Mouse (Mus musculus): Measurements from ENCODE around the gene Hcn1. TPM values are rescaled to one million over a fixed set of nuclear protein-coding genes. Genes with fewer than 3 reads are reported as not detected.

Hcn1 gene
- total and polyA plus RNA-seq, 3 experiments = not detected

GRCm38 (mm10) chr13:117838264-117838663, 236.1 kb downstream of the Hcn1 start:
- H3K9me3 ChIP-seq (replicated peaks; ENCODE audit: insufficient read depth, low read length) = no peaks in the 10 kb centered on the region
- DNase-seq (ENCODE audit: low read depth, low spot score) = no peak
- H3K9ac ChIP-seq (ENCODE audit: control insufficient read depth, low read depth, low read length, poor library complexity, severe bottlenecking) = no peak overlapping the region
- no peak overlapping the region for H3K4me3 ChIP-seq (ENCODE audit: control insufficient read depth in 1 of 2, insufficient read depth in 1 of 2, low read depth in 2 of 2, low read length in 2 of 2)
- TF ChIP-seq MYC (IDR thresholded peaks at IDR 0.05; ENCODE audit: low read depth, low read length) (no peak), HCFC1 (IDR thresholded peaks at IDR 0.05; ENCODE audit: low read depth, low read length) (no peak), POLR2AphosphoS5 (IDR thresholded peaks at IDR 0.05; ENCODE audit: borderline replicate concordance, low read depth, low read length) (no peak), SMC3 (IDR thresholded peaks at IDR 0.05; ENCODE audit: low read depth, low read length) (no peak), JUND (IDR thresholded peaks at IDR 0.05; ENCODE audit: low read depth, low read length) (no peak), ZKSCAN1 (IDR thresholded peaks at IDR 0.05; ENCODE audit: low read depth, low read length) (no peak), ELF1 (IDR thresholded peaks at IDR 0.05; ENCODE audit: low read depth, low read length) (no peak), RAD21 (IDR thresholded peaks at IDR 0.05; ENCODE audit: low read depth, low read length) (no peak), CTCF (IDR thresholded peaks at IDR 0.05 in 2 of 3, conservative IDR thresholded peaks at IDR 0.05 in 1 of 3; ENCODE audit: control insufficient read depth in 1 of 3, insufficient read depth in 1 of 3, low read depth in 2 of 3, low read length in 3 of 3, poor library complexity in 1 of 3, severe bottlenecking in 1 of 3) (no peak), MYB (IDR thresholded peaks at IDR 0.05; ENCODE audit: low read depth, low read length) (no peak), RCOR1 (IDR thresholded peaks at IDR 0.05; ENCODE audit: low read depth, low read length) (no peak)
- H3K4me1 ChIP-seq (ENCODE audit: control insufficient read depth in 1 of 2, insufficient read depth in 2 of 2, low read length in 2 of 2) = no peaks in the 10 kb centered on the region
- no peaks in the 10 kb centered on the region for H3K27me3 ChIP-seq (ENCODE audit: control insufficient read depth in 1 of 2, insufficient read depth in 2 of 2, low read length in 2 of 2)
- no peak overlapping the region for H3K27ac ChIP-seq (ENCODE audit: control insufficient read depth, low read depth, low read length)
- no peaks in the 10 kb centered on the region for H3K79me2 ChIP-seq (ENCODE audit: control insufficient read depth, insufficient read depth, low read length, poor library complexity)
- H3K36me3 ChIP-seq (ENCODE audit: control insufficient read depth in 1 of 2, insufficient read depth in 2 of 2, low read length in 2 of 2) = no peaks in the 10 kb centered on the region

DNA sequence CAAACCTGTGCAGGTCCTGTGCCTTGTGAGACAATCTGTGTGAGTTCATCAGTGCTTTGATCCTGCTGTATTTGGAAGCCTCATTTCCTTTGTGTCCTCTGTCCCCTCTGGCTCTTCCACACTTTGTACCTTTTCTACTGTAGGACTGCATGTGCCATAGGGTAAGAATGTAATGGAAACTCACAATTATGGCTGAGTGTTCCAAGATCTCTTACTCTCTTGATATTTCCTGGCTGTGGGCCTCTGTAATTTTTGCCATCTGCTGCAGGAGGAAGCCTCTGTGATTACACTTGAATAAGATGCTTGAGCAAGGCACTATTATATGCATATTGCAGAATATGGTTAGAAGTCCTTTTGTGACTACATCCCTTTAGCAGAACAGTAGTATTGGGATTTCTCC, 240.2 kb downstream of the Hcn1 start:
- Histone ChIP-seq H3K79me2 (ENCODE audit: control insufficient read depth, insufficient read depth, low read length, poor library complexity) (no peaks in the 10 kb centered on the region), H3K9me3 (replicated peaks; ENCODE audit: insufficient read depth, low read length) (no peaks in the 10 kb centered on the region), H3K4me3 (ENCODE audit: control insufficient read depth in 1 of 2, insufficient read depth in 1 of 2, low read depth in 2 of 2, low read length in 2 of 2) (no peak overlapping the region), H3K9ac (ENCODE audit: control insufficient read depth, low read depth, low read length, poor library complexity, severe bottlenecking) (no peak overlapping the region), H3K27me3 (ENCODE audit: control insufficient read depth in 1 of 2, insufficient read depth in 2 of 2, low read length in 2 of 2) (no peaks in the 10 kb centered on the region), H3K36me3 (ENCODE audit: control insufficient read depth in 1 of 2, insufficient read depth in 2 of 2, low read length in 2 of 2) (no peaks in the 10 kb centered on the region), H3K4me1 (ENCODE audit: control insufficient read depth in 1 of 2, insufficient read depth in 2 of 2, low read length in 2 of 2) (no peaks in the 10 kb centered on the region), H3K27ac (ENCODE audit: control insufficient read depth, low read depth, low read length) (no peak overlapping the region)
- TF ChIP-seq EP300 (IDR thresholded peaks at IDR 0.05; ENCODE audit: low read depth in 1 of 2, low read length in 2 of 2) (no peak), USF1 (IDR thresholded peaks at IDR 0.05; ENCODE audit: low read depth, low read length) (no peak), TBP (IDR thresholded peaks at IDR 0.05; ENCODE audit: low read depth, low read length) (no peak), USF2 (IDR thresholded peaks at IDR 0.05; ENCODE audit: borderline replicate concordance in 1 of 2, insufficient read depth in 1 of 2, low read depth in 1 of 2, low read length in 2 of 2) (no peak), UBTF (IDR thresholded peaks at IDR 0.05; ENCODE audit: borderline replicate concordance, insufficient read depth, low read depth, low read length) (no peak), CHD1 (IDR thresholded peaks at IDR 0.05; ENCODE audit: low read depth, low read length) (no peak), CTCF (IDR thresholded peaks at IDR 0.05 in 2 of 3, conservative IDR thresholded peaks at IDR 0.05 in 1 of 3; ENCODE audit: control insufficient read depth in 1 of 3, insufficient read depth in 1 of 3, low read depth in 2 of 3, low read length in 3 of 3, poor library complexity in 1 of 3, severe bottlenecking in 1 of 3) (no peak), POLR2AphosphoS2 (IDR thresholded peaks at IDR 0.05; ENCODE audit: low read length) (no peak), NRF1 (IDR thresholded peaks at IDR 0.05; ENCODE audit: insufficient read depth, low read depth, low read length, poor library complexity, severe bottlenecking) (no peak), SMC3 (IDR thresholded peaks at IDR 0.05; ENCODE audit: low read depth, low read length) (no peak), ZC3H11A (IDR thresholded peaks at IDR 0.05; ENCODE audit: low read depth, low read length) (no peak), KAT2A (conservative IDR thresholded peaks at IDR 0.05; ENCODE audit: low read depth, low read length) (no peak), ELF1 (IDR thresholded peaks at IDR 0.05; ENCODE audit: low read depth, low read length) (no peak)
- DNase-seq (ENCODE audit: low read depth, low spot score) = no peak
